Mouse (Mus musculus) heart, adult 11 months (tissue): ENCODE results near the gene Olfr575.

Experiments used
- DNase-seq: peaks from one replicate; pipeline ENCODE4 v3.0.0; 2022

Gene Olfr575

DNA sequence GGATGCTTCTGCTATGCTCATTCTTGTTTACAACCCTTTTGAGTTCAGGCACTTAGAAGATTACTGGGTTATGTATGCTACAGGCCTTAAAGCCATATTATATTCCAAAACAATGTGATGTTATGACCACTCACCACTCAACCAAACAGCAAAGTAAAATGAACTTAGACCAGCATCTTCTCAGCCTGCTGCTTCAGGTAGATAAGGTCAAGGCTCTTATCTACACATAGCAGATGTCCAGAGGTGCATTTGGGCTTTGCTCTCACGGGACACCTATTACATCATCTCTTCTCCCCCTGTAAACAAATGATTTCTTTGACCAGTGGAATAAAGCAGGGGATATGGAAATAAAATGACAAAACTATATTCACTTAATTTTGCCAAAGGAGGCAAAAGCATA, at the start of gene Olfr575:
Gene Olfr575 (minus strand): TSS at position 183 of the 400 bp plus-strand sequence.
- no peak for DNase-seq

GRCm38 (mm10) chr7:102989224-102989623, 30.6 kb upstream of the Olfr575 start, which contains the start of gene Olfr578:
Gene Olfr578 (minus strand): TSS chr7:102989324.
- no peak for DNase-seq

DNA sequence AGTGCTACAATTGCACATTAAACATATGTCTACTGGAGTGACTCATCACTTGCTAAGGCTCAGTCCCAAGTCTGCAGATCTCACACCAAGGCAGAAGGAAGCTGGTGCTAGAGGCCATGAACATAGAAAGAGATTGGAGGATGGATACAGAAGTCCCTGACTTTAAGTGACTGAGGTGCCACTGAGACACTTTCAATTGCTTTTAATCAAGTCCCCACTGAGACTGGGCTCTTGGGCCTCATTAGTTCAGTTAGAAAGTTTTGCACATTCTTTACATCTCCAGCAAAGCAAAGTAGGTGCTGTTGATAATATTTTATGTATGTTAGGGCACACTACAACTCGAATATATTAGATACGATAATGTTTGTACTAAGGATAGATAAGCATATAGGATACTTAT, 17.3 kb upstream of the Olfr575 start, which contains the start of gene Olfr577:
Gene Olfr577 (minus strand): TSS at position 101 of the 400 bp plus-strand sequence.
- DNase-seq: no peak

DNA sequence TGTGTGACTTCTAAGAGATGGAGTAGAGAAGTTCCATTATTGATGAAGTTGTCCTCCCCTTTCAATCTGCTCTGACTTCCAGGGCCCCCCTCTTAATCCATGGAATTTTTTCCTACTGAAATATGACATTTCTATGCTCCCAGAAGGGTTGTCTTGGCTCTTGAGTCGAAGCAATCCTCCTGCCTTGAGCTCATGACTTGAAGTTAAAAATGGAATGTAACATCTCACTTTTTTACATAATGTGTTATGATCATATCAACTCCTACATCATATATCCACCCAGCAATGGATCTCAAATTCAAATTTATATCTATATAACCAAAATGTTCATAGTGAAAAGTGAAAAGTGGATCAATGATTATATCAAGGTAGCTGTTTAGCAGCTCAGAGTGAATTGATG, 15.8 kb upstream of the Olfr575 start:
- no peak for DNase-seq

GRCm38 (mm10) chr7:102962360-102962759, 3.8 kb upstream of the Olfr575 start, which contains the start of gene Olfr576:
Gene Olfr576 (plus strand): TSS chr7:102962660.
- no peak for DNase-seq

DNA sequence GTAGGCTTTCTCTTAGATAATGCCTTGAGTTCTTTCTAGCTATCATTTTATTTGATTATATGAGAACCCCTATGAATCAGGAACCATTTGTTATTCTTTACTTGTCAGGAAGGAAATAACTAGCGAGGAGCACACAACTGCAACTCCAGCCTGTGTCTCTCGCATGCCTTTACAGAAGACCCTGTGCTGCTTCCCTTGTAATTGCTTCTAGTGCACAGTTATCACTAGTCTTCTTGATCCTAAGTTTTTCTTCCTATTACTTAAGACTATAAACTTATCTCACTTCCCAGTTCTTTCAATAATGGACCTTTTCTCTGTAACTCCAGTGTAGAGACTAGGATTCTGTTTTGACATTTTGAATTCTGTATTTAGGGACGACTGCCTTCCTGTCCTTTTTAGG, 438 bp downstream of the Olfr575 start:
- no peak for DNase-seq

DNA sequence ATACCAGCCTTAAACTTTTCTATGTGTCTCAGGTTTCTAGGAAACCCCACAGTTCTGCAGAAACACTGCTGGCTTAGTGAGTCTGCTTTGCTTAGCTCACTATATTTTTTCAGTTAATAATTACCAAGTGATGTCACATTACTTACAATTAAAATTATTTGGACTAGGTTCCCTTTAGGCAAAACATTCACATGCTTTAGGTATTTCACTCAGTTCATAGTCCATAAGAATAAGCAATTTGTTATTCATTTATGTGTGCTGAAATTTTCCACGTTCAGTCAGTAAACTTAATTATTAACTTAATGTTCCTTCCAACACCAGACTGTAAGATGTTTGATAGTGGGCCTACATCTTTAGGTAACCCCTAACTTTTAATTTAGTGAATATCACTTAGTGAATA, 7.8 kb downstream of the Olfr575 start:
- DNase-seq: no peak

DNA sequence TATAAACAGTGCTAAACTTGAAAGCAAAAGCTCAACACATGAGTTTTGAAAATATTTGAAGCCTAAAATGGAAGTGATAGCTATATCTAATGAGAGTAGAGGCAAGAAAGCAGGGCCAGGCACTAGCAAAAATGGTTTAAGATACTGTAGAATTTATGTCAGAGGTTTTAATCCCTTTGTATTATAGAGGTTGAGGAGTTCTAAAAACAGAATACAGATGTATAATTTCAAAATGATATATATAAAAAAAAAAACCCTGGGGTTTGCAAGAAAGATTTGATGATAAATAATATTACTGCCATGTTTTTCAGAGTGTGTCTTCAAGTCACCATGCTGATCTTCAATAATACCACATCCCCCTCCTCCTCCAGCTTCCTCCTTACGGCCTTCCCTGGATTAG, 10.4 kb downstream of the Olfr575 start, which contains the start of gene Olfr574:
Gene Olfr574 (plus strand): TSS at position 301 of the 400 bp plus-strand sequence.
- no peak for DNase-seq

- no peak for DNase-seq
Observed at GRCm38 (mm10) chr7:102943417-102943816, 15.2 kb downstream of the Olfr575 start.

- no peak for DNase-seq
Observed at GRCm38 (mm10) chr7:102942475-102942874, 16.1 kb downstream of the Olfr575 start, which contains the start of gene Olfr573-ps1. Gene Olfr573-ps1 (minus strand): TSS chr7:102942575.

DNA sequence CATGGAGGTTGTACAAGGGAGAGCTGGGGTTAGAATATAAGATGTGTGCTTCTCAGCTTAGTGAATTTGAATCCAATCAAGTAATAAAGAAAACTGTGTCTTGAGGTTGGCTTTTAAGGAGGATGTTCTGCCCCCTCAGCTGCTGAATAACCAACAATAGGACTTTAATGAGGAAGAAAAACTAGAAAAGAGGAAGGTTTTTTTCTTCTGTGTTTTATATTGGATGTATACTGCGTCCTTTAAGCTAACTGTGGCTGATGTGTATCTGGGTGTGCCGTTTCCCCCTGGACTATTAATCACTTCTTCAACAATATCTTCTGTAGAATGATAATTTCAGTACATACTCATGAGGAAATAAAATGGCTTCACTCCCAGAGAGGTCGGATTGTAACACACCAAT, 31.5 kb downstream of the Olfr575 start:
- DNase-seq: no peak

DNA sequence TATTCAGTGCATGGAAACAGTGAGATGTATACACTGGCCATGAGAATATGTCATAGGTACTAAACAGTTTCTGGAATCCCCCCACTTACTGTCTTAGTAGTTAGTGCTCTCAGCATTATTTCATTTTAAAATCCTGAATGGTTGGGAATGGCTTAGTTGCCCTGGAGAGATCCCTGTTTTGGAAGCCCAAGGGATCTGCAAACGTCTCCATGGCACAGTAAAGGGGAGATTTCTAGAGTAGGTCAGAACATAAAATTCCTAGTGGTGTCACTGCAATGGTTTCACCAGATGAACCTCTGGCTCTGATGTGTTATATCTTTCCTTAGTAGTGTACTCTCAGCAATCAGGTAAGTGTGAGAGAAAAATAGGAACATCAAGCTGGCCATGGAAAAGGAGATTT, 34.5 kb downstream of the Olfr575 start, which contains the start of gene Olfr572:
Gene Olfr572 (plus strand): TSS at position 301 of the 400 bp plus-strand sequence.
- DNase-seq: no peak

- DNase-seq: no peak
Observed at GRCm38 (mm10) chr7:102919632-102920031, 38.9 kb downstream of the Olfr575 start.

- no peak for DNase-seq
Observed at GRCm38 (mm10) chr7:102917032-102917875, 41.3 kb downstream of the Olfr575 start, which contains the start of gene Olfr571. Gene Olfr571 (minus strand): TSS chr7:102917536.

DNA sequence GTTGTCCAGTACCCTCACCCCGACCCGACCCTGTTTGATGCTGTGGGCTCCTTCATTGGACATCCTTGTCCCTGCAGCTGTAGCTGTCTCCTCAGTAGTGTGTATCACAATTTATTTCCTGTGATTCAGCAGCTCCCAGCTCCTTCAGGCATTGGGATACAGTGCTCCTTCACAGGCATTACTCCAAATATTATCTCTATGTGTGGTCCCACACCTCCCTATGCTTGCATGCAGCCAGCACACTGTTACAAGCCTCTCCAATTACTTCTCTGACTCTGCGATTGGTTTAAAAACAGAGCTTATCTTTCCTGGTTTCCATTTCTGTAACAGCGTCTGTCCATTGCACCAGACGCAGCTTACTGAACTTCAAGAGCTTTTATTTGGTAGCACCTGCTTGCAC, 42.2 kb downstream of the Olfr575 start:
- DNase-seq: no peak

DNA sequence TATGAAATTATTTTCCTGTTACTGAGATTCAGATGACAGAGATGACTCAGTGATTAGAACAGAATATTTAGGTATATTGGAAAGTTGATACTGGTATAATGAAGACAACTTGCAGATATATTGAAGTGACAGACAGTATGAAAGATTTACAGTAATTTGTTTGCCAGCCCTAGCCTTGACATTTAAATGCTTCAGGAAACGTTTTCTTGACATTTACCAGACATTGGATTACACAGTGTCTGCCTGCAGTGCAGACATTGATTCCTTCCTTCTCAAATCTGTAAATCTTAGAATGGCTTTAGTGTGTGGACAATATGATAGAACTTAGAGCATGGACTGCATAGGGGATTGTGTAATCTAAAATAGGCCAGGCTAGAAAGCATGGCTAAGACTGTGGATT, 43.3 kb downstream of the Olfr575 start:
- no peak for DNase-seq
